Mouse (Mus musculus) bone marrow, adult 2 months (tissue): ENCODE measurements at regions not wholly inside any gene's neighbourhood (a gene's known extent, or its start where the extent isn't known, plus 50 kb on each side); places are given as distances from the start of the nearest gene placed in this dataset.

Experiments used
- CTCF ChIP-seq: fragments of 200-500 bp; IDR thresholded peaks from 2 replicates; pipeline ENCODE4 v1.5.1; 2011; ENCODE audit warnings: low read length, control low read depth; ENCODE audit not compliant: control insufficient read depth, insufficient read depth
- POLR2A ChIP-seq: fragments of 200-500 bp; IDR thresholded peaks from 2 replicates; pipeline ENCODE4 v1.6.1; 2011; ENCODE audit warnings: low read depth, mild to moderate bottlenecking, control low read depth, low read length, borderline replicate concordance; ENCODE audit not compliant: control insufficient read depth

DNA sequence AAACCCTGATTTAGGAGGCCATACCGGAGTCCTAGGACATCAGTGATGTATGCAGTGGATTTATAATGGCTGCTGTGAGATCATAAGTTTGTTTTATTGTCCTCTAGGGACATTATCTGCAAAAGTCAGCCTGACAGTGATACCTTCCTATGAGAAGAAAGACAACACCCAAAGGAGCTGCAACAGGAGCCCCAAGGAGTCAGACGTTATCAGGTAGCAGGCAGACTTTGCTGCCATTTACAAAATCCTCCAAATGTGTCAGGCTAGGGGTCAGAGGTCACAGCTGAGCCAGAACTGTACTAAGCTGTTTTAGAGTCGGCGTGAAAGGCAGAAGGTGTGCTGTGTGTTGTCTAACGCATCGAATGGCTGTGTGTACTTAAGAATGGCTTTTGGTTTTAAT lies 65.4 kb upstream of the Kif2a start:
- TF ChIP-seq POLR2A (no peak), CTCF (no peak)
